In the genomic region with DNA sequence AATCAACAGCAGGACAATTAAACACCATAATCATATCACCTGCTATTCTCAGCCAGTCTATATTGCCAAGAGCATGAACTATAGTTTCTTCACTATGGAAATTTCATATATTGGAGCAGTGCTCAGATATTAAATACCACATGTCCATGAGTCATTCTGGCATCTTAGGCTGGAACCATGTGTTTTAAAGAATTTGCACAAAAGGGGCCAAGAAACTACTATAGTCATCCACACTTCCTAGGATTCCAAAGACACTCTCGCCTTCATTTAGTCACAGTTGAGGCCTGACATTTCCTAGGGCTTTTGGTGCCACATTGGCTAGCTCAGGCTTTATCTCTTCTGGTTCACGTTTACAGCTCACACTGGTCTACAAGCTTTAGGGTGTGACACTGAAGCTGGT, we compare ENCODE assay signal across 25 mouse cellular contexts.
A peak's percentile ranks its signal among the peaks of the same experiment; 100 is the strongest.
DNase-seq lines count a peak whose midpoint lies in the region; ATAC-seq and TF ChIP-seq lines count a peak whose summit lies in the region.
"Had no signal": no experiment of that assay in that cellular context is flagged by ENCODE, and none has a peak within 500 bp of the region (broad histone marks: within the 10 kb centered on the region; RNA-seq: fewer than 3 reads in every experiment).

No protein-coding gene starts in this region.

- no peaks in the 10 kb centered on the region for H3K4me1 ChIP-seq in forebrain, postnatal 0 days (ENCODE audit: insufficient read depth)
- H3K4me1 ChIP-seq in forebrain, embryonic 12.5 days = no peaks in the 10 kb centered on the region
- peaks cover 5% of the 10 kb centered on the region for H3K4me1 ChIP-seq in embryonic fibroblast, embryonic 13.5 days (ENCODE audit: control insufficient read depth, insufficient read depth, low read length)
- H3K4me1 ChIP-seq: embryonic facial prominence, embryonic 10.5 days; embryonic facial prominence, embryonic 12.5 days; forebrain, embryonic 13.5 days had no signal

- no peaks in the 10 kb centered on the region for H3K9me3 ChIP-seq in forebrain, postnatal 0 days (ENCODE audit: low read length)
- no peaks in the 10 kb centered on the region for H3K9me3 ChIP-seq in forebrain, embryonic 12.5 days
- H3K9me3 ChIP-seq: embryonic facial prominence, embryonic 10.5 days; embryonic facial prominence, embryonic 12.5 days; forebrain, embryonic 10.5 days; forebrain, embryonic 13.5 days had no signal

- H3K4me3 ChIP-seq in forebrain, postnatal 0 days (ENCODE audit: low read depth, low read length) = no peak overlapping the region
- H3K4me3 ChIP-seq in forebrain, embryonic 12.5 days (replicated peaks) = no peak overlapping the region
- no peak overlapping the region for H3K4me3 ChIP-seq in embryonic fibroblast, embryonic 13.5 days (ENCODE audit: insufficient read depth, low read length)
- H3K4me3 ChIP-seq: embryonic facial prominence, embryonic 10.5 days; embryonic facial prominence, embryonic 12.5 days; erythroblast, embryonic 14.5 days; forebrain, embryonic 10.5 days; forebrain, embryonic 13.5 days had no signal

- peak; percentile 17 for DNase-seq in forebrain, postnatal 0 days
- DNase-seq in heart, adult 11 months = peak; percentile 40
- no peak for DNase-seq in heart, adult 8-10 months (ENCODE audit: low spot score)
- peak; percentile 78 for DNase-seq in NIH3T3 (ENCODE audit: low read depth)
- no peak for DNase-seq in kidney, adult 8-10 months
- DNase-seq in liver = no peak
- DNase-seq: adrenal gland, adult 2 months; adrenal gland, postnatal 10 days; adrenal gland, postnatal 25 days; B cell, adult 2 months; cerebellum, adult 11-12 months; cerebellum, adult 2 months; cerebellum, adult 9-10 months; cerebellum, postnatal 10 days; cerebellum, postnatal 25 days had no signal

- no peak overlapping the region for H3K9ac ChIP-seq in forebrain, postnatal 0 days
- no peak overlapping the region for H3K9ac ChIP-seq in forebrain, embryonic 12.5 days
- H3K9ac ChIP-seq: embryonic facial prominence, embryonic 12.5 days; forebrain, embryonic 13.5 days had no signal

- TF ChIP-seq CTCF in forebrain, postnatal 0 days (IDR thresholded peaks at IDR 0.05; ENCODE audit: low read depth) = no peak
- no peak for TF ChIP-seq CTCF in embryonic fibroblast, embryonic 13.5 days (IDR thresholded peaks at IDR 0.05; ENCODE audit: borderline replicate concordance, insufficient read depth, low read length)

- WGBS in forebrain, postnatal 0 days = 60% methylated on average over 2 of the region's 2 CpGs
- 80% methylated on average over 2 of the region's 2 CpGs for WGBS in forebrain, embryonic 12.5 days

- H3K4me2 ChIP-seq in forebrain, postnatal 0 days (ENCODE audit: low read depth) = no peak overlapping the region
- no peak overlapping the region for H3K4me2 ChIP-seq in forebrain, embryonic 12.5 days
- H3K4me2 ChIP-seq: embryonic facial prominence, embryonic 12.5 days; forebrain, embryonic 13.5 days had no signal

- peak; percentile 40; the same call in 1 of the 2 replicates for ATAC-seq in forebrain, postnatal 0 days
- ATAC-seq in forebrain, embryonic 12.5 days (ENCODE audit: low FRiP score) = no peak
- ATAC-seq: CD4-positive, CD25-positive, alpha-beta regulatory T cell, adult 4 months; forebrain, embryonic 13.5 days had no signal

- H3K27me3 ChIP-seq in forebrain, postnatal 0 days (ENCODE audit: insufficient read depth, low read length) = no peaks in the 10 kb centered on the region
- no peaks in the 10 kb centered on the region for H3K27me3 ChIP-seq in forebrain, embryonic 12.5 days
- H3K27me3 ChIP-seq: CH12.LX; embryonic facial prominence, embryonic 12.5 days; forebrain, embryonic 13.5 days had no signal

- no peak overlapping the region for H3K27ac ChIP-seq in forebrain, postnatal 0 days (ENCODE audit: low read depth, low read length)
- no peak overlapping the region for H3K27ac ChIP-seq in forebrain, embryonic 12.5 days
- peak overlapping the region; percentile 40; the same call in 1 of the 2 replicates for H3K27ac ChIP-seq in embryonic fibroblast, embryonic 13.5 days (ENCODE audit: insufficient read depth, low read length)
- H3K27ac ChIP-seq: embryonic facial prominence, embryonic 10.5 days; embryonic facial prominence, embryonic 12.5 days; forebrain, embryonic 10.5 days; forebrain, embryonic 13.5 days had no signal

- no peak for TF ChIP-seq POLR2A in embryonic fibroblast, embryonic 13.5 days (IDR thresholded peaks at IDR 0.05; ENCODE audit: low read depth, low read length)

- H3K36me3 ChIP-seq in forebrain, postnatal 0 days (ENCODE audit: insufficient read depth) = no peaks in the 10 kb centered on the region
- H3K36me3 ChIP-seq in forebrain, embryonic 12.5 days (replicated peaks) = no peaks in the 10 kb centered on the region
- H3K36me3 ChIP-seq: embryonic facial prominence, embryonic 10.5 days; embryonic facial prominence, embryonic 12.5 days; forebrain, embryonic 10.5 days; G1E had no signal

Comparison
In these comparisons a context has a peak if more than half of its experiments do, and no peak if none do; other contexts are left out.
1. DNase-seq: peak in forebrain, postnatal 0 days (single experiment), heart, adult 11 months (single experiment) and NIH3T3 (single experiment); none in heart, adult 8-10 months (single experiment), kidney, adult 8-10 months (0 of 2) and liver (single experiment).